Mouse (Mus musculus) lung, embryonic 16.5 days (tissue): Measurements from ENCODE around the gene Gm11077. TPM values are rescaled to one million over a fixed set of nuclear protein-coding genes. Genes with fewer than 3 reads are reported as not detected.

Experiments used
- ATAC-seq: fragments of 200-750 bp; cut with Nextera tagmentation; 2 replicates; pipeline ENCODE4 v1.8.0; 2017; ENCODE audit warnings: low read depth, mild to moderate bottlenecking, moderate library complexity
- H3K27ac ChIP-seq: fragments of 300-500 bp; sonication (generic); 2 replicates; pipeline ENCODE4 v1.5.1; 2014; ENCODE audit warnings: mild to moderate bottlenecking, control low read depth, low read length
- H3K27me3 ChIP-seq: fragments of 300-500 bp; sonication (generic); 2 replicates; pipeline ENCODE4 v1.6.1; 2014; ENCODE audit warnings: low read depth, low read length, mixed read lengths; ENCODE audit not compliant: control insufficient read depth, insufficient read depth
- H3K36me3 ChIP-seq: fragments of 300-500 bp; sonication (generic); 2 replicates; pipeline ENCODE4 v1.6.1; 2014; ENCODE audit warnings: low read length; ENCODE audit not compliant: control insufficient read depth, insufficient read depth
- H3K4me1 ChIP-seq: fragments of 300-500 bp; sonication (generic); replicated peaks from 2 replicates; pipeline ENCODE4 v1.6.1; 2014; ENCODE audit warnings: low read length, mixed read lengths; ENCODE audit not compliant: control insufficient read depth, insufficient read depth
- H3K4me2 ChIP-seq: fragments of 300-500 bp; sonication (generic); 2 replicates; pipeline ENCODE4 v1.6.1; 2014; ENCODE audit warnings: low read depth, low read length, control low read depth
- H3K4me3 ChIP-seq: fragments of 300-500 bp; sonication (generic); 2 replicates; pipeline ENCODE4 v1.5.1; 2014; ENCODE audit warnings: mild to moderate bottlenecking, low read length, control low read depth
- H3K9ac ChIP-seq: fragments of 300-500 bp; sonication (generic); 2 replicates; pipeline ENCODE4 v1.6.1; 2014; ENCODE audit warnings: low read length, control low read depth
- H3K9me3 ChIP-seq: fragments of 300-500 bp; sonication (generic); 2 replicates; pipeline ENCODE4 v1.6.1; 2016; ENCODE audit warnings: low read length; ENCODE audit not compliant: control insufficient read depth
- whole genome bisulfite sequencing: fragments of 180-500 bp; shearing (Covaris S2); extraction: QIAGEN DNeasy Blood & Tissue Kit; methylation state at CpG from one replicate; pipeline ENCODE4 v1.1.7; 2014; 5-methylcytosine and 5-hydroxymethylcytosine counted together
- polyA plus RNA-seq: library from polyadenylated mRNA; unstranded; fragments of >200 nt; fragmentation: Nextera tagmentation; extraction: Ambion mirVana; gene quantifications from 2 replicates; pipeline ENCODE4 v1.2.1, GENCODE M21; 2015

The Gm11077 gene
- polyA plus RNA-seq, 1 experiment from 2014 or later: not detected

- Histone ChIP-seq H3K9ac (no peak overlapping the region), H3K4me3 (no peak overlapping the region), H3K27ac (no peak overlapping the region), H3K4me2 (no peak overlapping the region), H3K27me3 (no peaks in the 10 kb centered on the region), H3K4me1 (no peaks in the 10 kb centered on the region), H3K36me3 (no peaks in the 10 kb centered on the region), H3K9me3 (no peaks in the 10 kb centered on the region)
- ATAC-seq: no peak
- 70% methylated on average over 6 of the region's 6 CpGs for WGBS
These were observed 27.8 kb upstream of the Gm11077 start for GRCm38 (mm10) chr6:140701259-140701658.

GRCm38 (mm10) chr6:140705132-140705531, 24.0 kb upstream of the Gm11077 start:
- H3K4me3 ChIP-seq: no peak overlapping the region
- H3K4me2 ChIP-seq: no peak overlapping the region
- no peaks in the 10 kb centered on the region for H3K4me1 ChIP-seq
- no peak overlapping the region for H3K27ac ChIP-seq
- ATAC-seq: no peak
- no peaks in the 10 kb centered on the region for H3K9me3 ChIP-seq
- no peaks in the 10 kb centered on the region for H3K27me3 ChIP-seq
- no peak overlapping the region for H3K9ac ChIP-seq
- 88% methylated on average over 10 of the region's 10 CpGs for WGBS
- no peaks in the 10 kb centered on the region for H3K36me3 ChIP-seq

GRCm38 (mm10) chr6:140706056-140706455, 23.0 kb upstream of the Gm11077 start:
- no peak overlapping the region for H3K27ac ChIP-seq
- no peaks in the 10 kb centered on the region for H3K27me3 ChIP-seq
- H3K4me3 ChIP-seq: no peak overlapping the region
- no peaks in the 10 kb centered on the region for H3K9me3 ChIP-seq
- H3K4me1 ChIP-seq: no peaks in the 10 kb centered on the region
- WGBS: 86% methylated on average over 5 of the region's 5 CpGs
- H3K36me3 ChIP-seq: no peaks in the 10 kb centered on the region
- H3K4me2 ChIP-seq: no peak overlapping the region
- no peak overlapping the region for H3K9ac ChIP-seq
- ATAC-seq: no peak

- no peaks in the 10 kb centered on the region for H3K36me3 ChIP-seq
- ATAC-seq: no peak
- H3K4me3 ChIP-seq: no peak overlapping the region
- no peak overlapping the region for H3K27ac ChIP-seq
- H3K4me2 ChIP-seq: no peak overlapping the region
- H3K9ac ChIP-seq: no peak overlapping the region
- peaks cover 3% of the 10 kb centered on the region; the same call in 1 of the 2 replicates for H3K4me1 ChIP-seq
- WGBS: 54% methylated on average over 10 of the region's 10 CpGs
- no peaks in the 10 kb centered on the region for H3K9me3 ChIP-seq
- no peaks in the 10 kb centered on the region for H3K27me3 ChIP-seq
These were observed 21.0 kb upstream of the Gm11077 start for GRCm38 (mm10) chr6:140708059-140708458.

- Histone ChIP-seq H3K27ac (no peak overlapping the region), H3K4me3 (no peak overlapping the region), H3K4me2 (no peak overlapping the region), H3K9ac (no peak overlapping the region), H3K36me3 (no peaks in the 10 kb centered on the region), H3K4me1 (peaks cover 3% of the 10 kb centered on the region; the same call in 1 of the 2 replicates), H3K9me3 (no peaks in the 10 kb centered on the region), H3K27me3 (no peaks in the 10 kb centered on the region)
- ATAC-seq: no peak
- 82% methylated on average over 6 of the region's 6 CpGs for WGBS
These were observed 19.5 kb upstream of the Gm11077 start for GRCm38 (mm10) chr6:140709415-140710107.

GRCm38 (mm10) chr6:140712754-140713153, 16.3 kb upstream of the Gm11077 start:
- WGBS: 2% methylated on average over 11 of the region's 11 CpGs
- peaks cover 3% of the 10 kb centered on the region; the same call in 1 of the 2 replicates for H3K4me1 ChIP-seq
- no peak overlapping the region for H3K4me3 ChIP-seq
- no peaks in the 10 kb centered on the region for H3K36me3 ChIP-seq
- H3K27ac ChIP-seq: no peak overlapping the region
- ATAC-seq: no peak
- H3K27me3 ChIP-seq: no peaks in the 10 kb centered on the region
- H3K4me2 ChIP-seq: no peak overlapping the region
- H3K9me3 ChIP-seq: no peaks in the 10 kb centered on the region
- H3K9ac ChIP-seq: no peak overlapping the region

GRCm38 (mm10) chr6:140714905-140715365, 14.1 kb upstream of the Gm11077 start:
- peak overlapping the region; percentile 20; the same call in 1 of the 2 replicates for H3K4me2 ChIP-seq
- 19% methylated on average over 10 of the region's 10 CpGs for WGBS
- H3K4me1 ChIP-seq: peaks cover 3% of the 10 kb centered on the region; the same call in 1 of the 2 replicates
- no peak overlapping the region for H3K9ac ChIP-seq
- no peaks in the 10 kb centered on the region for H3K9me3 ChIP-seq
- H3K27ac ChIP-seq: no peak overlapping the region
- H3K4me3 ChIP-seq: no peak overlapping the region
- peak; percentile 60 for ATAC-seq
- no peaks in the 10 kb centered on the region for H3K36me3 ChIP-seq
- H3K27me3 ChIP-seq: no peaks in the 10 kb centered on the region

GRCm38 (mm10) chr6:140722058-140722457, 7.0 kb upstream of the Gm11077 start:
- ATAC-seq: no peak
- WGBS: 56% methylated on average over 10 of the region's 10 CpGs
- no peaks in the 10 kb centered on the region for H3K36me3 ChIP-seq

GRCm38 (mm10) chr6:140730669-140731401, 1.8 kb downstream of the Gm11077 start:
- Histone ChIP-seq H3K4me1 (0 out of 2 replicates have a peak, but pooled peaks cover 4% of the 10 kb centered on the region), H3K9me3 (no peaks in the 10 kb centered on the region; the same call in 1 of the 2 replicates), H3K4me2 (no peak overlapping the region), H3K36me3 (no peaks in the 10 kb centered on the region), H3K9ac (no peak overlapping the region), H3K27me3 (no peaks in the 10 kb centered on the region), H3K4me3 (no peak overlapping the region), H3K27ac (no peak overlapping the region)
- no peak for ATAC-seq
- WGBS: 64% methylated on average over 6 of the region's 6 CpGs

More at GRCm38 (mm10) chr6:140722058-140722457, 7.0 kb upstream of the Gm11077 start:
- H3K4me3 ChIP-seq: no peak overlapping the region
- H3K27me3 ChIP-seq: no peaks in the 10 kb centered on the region
- H3K4me2 ChIP-seq: no peak overlapping the region
- H3K4me1 ChIP-seq: no peaks in the 10 kb centered on the region
- H3K9me3 ChIP-seq: no peaks in the 10 kb centered on the region
- no peak overlapping the region for H3K27ac ChIP-seq
- H3K9ac ChIP-seq: no peak overlapping the region
